Mouse (Mus musculus) frontal cortex, postnatal 25 days (tissue): Measurements from ENCODE around the gene Il16.
"Not testable (repeated sequence)": the region's sequence is repeated elsewhere in the genome, so short reads cannot be mapped to it uniquely, and the experiment has no call there.

Experiments used
- DNase-seq, 2 experiments: peaks; one replicate each; pipeline ENCODE4 v3.0.0; 2022; ENCODE audit warnings: low spot score in 2 of 2

Il16 gene

DNA sequence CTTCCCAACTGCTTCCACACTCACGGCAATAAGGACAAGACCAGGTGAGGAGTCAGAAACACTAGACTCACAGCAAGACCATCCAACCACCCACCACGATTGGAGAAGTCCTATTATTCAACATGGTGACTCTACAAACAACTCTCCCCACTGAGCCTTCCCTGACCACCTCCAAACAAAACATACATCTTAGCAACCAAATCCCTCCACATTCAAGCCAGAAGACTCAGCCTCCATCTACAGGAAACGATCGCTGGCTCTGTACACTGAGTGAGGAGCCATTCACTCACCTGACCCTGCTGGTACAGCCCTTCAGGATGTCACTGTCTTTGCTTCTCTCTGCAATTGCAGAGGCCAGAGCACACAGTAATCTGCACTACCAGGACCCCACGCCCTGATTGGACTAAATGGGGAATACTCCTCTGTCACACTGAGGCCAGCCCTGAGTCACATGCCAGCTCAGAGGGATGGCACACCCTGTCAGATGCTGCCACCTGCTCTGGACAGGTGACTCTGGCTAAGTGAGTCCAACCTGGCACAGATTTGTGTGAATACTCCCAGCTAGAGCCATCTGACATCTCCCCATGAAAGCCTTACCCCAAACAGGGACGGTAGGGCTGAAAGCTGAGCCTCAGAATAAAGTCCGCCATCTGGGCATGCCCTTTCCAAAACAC lies 10.3 kb downstream of the Il16 start:
- DNase-seq, result no peak

DNA sequence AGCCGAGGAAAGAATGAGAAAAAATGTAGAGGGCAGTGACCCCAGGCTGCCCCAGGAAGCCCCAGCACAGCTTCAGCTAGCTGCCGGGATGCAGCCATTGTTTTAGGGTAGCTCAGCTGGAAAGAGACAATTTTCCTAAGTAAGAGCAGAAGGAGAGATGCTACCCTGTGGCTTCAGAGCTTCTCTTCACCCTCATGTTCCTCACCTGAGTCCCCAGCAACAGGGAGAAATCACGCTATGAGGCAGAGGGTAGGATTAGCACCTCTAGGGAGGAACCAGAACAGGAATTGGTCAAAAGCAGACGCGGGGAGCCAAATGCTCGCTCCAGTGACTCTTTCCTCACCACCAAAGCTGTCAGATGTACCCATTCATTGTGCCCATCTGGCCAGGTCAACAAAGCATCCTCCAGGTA lies 10.8 kb downstream of the Il16 start:
- no peak for DNase-seq

DNA sequence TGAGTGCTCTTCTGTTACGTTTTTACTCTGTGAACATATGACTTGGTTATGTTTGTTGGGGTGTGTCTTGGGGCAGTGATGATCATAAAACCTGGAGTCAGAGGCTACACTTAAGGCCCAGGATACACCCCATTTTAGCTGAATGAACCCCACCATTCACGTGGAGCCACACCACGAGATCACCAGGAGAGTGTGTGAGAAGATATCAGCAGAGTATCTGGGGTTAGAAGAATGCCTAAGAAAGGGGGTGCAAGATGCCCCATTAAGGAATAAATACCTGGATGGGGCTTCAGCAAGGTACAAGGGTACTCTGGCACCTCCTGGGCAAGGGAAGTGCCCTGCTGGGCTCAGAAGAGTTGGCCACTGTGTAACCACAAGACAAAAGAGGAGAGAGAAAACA lies 11.3 kb downstream of the Il16 start:
- DNase-seq, result no peak

DNA sequence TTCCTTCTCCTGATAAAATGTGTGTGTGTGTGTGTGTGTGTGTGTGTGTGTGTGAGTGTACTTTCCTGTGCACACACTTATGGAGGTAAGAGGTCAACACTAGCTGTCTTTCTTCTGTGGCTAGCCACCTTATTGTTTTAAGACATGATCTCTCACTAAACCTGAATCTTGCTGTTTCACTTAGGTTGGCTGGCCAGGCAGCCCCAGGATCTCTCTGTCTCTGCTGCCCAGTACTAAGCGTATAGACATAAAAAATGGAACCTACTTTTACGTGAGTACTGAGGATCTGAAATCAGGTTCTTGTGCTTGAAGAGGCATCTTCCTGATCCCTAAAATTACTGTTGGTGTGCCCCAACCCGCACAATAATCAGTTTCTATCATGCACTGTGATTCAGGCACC lies 12.7 kb downstream of the Il16 start:
- no peak for DNase-seq

DNA sequence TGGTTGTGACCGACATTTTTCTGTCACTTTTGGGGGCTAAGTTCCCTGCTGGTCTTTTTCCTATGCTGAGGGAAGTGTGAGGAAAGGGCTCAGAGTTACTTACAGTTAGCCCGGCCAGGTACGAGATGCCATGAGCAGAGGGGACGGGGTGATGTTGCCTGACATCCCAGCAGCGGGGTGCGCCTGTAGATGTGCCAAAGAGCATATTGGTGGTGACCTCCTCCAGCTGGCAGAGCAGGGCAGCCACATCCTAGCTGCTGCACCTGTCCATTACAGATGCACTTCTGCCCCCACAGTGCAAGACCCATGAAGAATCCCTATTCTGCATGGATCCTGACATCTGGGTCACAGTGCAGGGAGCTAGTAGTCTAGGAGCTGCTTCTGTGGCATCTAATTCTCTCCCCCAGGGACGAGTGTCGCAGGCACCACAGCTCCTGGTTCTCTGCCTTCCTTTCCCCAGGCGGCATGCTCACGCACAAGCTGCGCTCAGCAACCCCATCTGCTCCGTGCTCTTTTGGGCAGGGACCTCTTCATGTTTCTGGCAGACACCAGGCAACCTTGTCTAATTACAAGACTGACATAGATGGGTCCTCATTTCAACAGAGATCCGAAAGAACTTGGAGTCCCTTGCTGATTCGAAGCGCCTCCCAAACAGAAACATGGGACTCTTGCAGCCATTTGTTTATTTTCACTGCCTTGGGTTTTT lies 13.4 kb downstream of the Il16 start:
- no peak for DNase-seq

DNA sequence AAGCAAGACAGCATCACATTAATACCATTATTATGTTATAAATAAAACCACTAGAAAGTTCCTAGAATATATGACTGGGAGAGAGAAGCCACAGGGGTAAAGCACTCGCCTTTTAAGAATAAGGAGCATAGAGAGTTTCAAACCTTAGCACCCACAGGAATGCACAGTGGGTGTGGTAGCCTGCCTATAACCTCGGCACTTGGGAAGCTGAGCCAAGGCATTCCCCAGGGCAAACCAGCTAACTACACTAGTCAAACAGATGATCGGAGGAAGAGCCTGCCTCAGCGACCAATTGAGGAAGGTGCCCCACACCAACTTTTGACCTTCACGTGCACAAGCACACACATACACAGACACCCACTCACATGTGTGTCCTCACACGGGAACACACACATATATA lies 14.2 kb downstream of the Il16 start:
- DNase-seq, result no peak

DNA sequence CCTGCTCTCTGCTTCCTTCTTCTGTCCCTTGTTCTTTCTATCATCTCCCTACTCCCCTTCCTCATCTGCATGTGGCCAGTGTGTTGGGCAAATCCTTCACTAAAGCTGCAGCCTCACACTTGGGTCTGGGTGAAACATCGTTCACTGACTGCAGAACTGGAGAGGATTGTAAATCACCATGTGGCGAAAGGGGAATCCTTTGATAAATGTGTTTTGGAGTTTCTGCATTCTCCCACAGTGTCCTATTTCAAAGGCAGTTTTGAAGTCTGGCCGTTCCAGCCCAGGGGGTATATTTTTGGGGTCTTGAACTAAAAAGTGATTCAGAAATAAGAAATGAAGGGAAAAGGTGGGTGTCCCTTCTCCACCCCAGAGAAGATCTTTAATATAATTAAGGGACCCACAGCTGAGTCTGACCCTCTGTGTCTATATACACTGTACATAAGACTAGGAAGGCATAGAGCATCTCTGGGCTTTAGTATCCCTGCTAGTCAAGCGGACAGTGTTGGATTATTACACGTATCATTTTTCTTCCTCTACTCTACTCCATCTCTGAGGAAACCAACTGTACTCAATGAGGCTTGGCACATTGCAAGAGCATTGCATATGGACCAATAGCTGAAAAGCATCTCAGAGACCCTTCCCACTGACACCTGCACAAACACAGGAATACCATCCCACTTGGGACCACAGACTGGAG lies 18.4 kb downstream of the Il16 start:
- no peak for DNase-seq

DNA sequence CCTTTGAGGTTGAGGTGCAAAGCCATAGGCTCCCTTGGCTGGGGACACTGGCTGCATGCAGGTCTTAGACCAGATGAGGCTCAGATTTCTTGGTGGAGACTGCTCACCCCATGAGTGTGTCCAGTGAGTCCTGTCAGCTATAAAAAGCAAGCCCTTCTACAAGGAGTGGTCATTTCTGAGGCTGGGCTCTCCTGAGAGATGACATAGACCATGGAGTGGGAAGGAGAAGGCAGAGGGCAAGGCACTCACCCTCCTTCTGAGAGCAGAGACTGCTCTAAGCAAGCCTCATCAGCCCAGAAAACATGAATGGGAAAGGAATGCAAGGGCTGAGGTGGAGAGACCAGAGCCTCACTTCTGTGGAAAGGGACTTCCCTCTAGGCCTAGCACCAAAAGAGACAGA lies 19.7 kb downstream of the Il16 start:
- DNase-seq, result no peak

DNA sequence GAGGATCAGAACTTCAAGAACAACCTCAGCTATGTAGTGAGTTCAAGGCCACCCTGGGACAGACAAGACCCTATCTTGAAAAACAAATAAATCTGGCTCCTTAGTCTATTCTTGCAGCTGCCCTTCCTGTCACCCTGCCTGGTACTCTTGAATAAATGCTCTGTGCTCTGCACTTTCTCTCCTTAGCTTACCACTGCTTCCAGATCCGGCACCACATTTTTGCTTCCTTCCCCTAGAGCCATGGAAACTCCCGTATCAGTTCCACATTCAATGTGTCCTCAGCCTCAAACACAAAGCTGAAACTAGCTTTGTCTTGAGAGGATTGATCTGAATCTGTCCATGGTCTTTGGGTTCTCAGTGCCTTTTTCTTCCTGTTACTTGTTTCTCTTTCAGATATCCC lies 21.0 kb downstream of the Il16 start:
- DNase-seq, result no peak

DNA sequence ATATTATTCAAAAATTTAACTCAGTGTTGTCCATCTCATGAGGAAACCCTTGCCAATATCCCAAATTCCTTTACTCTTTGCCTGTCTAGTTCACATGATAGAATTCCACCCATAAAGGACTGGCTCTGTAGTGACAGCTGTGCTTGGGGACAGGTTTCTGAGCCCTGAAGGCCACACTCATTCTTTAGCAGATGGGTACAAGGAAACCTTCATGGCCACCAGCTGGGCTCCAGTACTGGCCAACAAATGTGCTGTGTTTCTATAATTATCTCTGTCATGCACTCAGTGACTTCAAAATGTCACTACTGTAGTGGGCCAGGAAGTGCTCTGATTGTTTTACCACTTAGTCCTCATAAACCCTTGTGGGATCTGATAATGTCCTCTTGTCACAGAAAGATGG lies 21.6 kb downstream of the Il16 start:
- DNase-seq, result no peak

DNA sequence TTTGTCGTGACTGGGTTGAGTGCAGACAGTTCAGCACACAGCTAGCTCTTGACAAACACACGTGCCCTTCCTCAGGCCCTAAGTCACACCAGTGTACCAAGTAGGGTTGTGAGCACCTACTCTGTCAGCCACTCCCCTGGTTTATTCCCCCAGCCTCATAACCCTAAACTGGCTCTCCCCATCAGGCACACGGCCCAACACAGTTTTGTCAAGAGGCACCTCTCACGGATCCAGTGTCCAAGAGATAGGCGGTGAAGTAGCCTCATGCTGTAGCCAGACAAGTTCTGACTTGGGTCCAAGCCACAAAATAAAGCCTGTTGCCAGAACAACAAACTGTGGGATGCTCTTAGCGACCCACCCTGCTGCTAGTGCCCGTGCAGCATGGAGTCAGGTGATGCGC lies 22.3 kb downstream of the Il16 start:
- no peak for DNase-seq

DNA sequence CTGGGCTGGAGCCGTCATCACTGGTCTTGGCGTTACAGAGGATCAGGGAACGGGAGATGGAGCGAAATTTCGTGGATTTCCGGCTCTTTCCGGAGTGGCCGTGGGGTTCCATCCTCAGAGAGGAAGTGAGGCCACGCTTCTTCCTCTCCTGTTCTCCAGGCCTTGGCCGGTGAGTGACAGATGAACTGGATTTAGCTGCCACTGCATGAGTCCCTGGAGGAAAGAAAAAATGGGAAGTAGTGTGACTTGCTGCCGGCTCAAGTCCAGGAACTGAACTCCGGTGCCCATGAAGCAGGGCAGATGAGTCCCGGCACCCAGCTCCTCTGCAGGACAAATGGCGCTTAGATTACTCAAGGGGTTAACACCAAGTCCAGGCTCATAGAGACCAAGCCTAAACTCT lies 23.0 kb downstream of the Il16 start:
- no peak for DNase-seq

DNA sequence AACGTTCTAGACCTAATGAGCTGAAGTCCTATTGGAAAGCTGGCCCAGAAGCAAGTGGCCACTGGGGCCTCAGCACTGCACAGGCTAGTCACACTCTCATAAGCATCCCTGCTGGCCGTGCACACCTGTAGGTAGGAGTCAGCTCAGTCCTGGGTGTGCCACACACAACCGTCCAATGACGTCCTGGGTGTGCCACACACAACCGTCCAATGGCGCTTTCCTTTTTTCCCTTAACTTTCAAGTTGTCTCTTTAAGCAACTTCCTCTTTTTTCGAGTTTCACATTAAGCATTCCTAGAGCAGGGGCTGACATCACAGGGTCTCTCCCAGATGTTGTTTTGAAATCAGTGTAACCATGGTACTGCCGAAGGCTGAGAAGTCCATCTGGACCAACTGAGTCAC lies 25.3 kb downstream of the Il16 start:
- DNase-seq, result no peak

DNA sequence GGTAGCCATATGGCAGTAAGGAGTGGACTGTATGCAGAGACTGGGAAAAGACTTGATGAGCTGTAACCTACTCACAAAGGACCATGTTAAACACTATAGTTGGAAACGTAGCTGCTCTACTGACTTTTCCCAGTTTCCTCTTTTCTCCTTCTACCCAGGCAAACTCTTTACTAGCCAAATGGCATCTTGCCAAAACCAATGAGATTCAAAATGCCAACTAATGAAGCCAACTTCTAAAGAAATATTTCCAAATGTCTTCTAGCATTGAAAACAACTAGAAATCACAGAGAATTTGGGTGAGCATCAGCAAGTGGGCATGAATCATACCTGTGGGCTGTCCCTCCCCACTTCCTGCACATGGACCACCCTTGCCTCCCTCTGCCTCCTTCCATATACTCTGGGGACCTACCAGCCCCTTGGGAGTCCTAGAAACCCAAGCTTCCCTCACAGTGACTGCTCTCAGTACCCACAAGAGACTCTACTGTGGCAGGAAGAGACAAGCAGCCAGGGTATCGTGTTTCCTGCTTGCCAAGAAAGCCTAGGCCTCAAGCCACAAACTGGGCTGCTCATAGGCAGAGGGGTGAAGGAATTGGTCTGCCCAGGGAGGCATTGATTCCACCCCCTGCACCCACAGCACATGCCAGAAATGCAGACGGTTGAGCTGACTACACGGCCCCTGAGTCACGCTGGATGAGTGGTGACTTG lies 28.4 kb downstream of the Il16 start:
- no peak for DNase-seq

DNA sequence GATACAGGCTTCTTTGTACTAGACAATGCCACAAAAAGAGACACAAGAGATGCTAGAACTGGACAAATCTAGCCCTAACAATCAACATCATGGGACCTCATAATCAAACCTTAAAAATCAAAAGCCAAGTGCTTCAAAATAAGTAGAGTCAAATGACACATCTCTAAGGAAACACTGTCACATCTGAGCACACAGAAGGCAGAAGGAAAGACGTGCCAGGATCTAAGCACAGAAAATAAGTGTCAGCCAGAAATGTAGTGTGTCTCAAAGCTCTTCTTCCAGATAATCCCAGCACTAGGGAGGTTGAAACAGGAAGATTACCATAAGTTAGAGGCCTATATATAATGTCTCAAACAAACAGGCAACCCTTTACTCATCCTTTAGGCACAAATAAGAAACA lies 31.9 kb downstream of the Il16 start:
- no peak for DNase-seq

DNA sequence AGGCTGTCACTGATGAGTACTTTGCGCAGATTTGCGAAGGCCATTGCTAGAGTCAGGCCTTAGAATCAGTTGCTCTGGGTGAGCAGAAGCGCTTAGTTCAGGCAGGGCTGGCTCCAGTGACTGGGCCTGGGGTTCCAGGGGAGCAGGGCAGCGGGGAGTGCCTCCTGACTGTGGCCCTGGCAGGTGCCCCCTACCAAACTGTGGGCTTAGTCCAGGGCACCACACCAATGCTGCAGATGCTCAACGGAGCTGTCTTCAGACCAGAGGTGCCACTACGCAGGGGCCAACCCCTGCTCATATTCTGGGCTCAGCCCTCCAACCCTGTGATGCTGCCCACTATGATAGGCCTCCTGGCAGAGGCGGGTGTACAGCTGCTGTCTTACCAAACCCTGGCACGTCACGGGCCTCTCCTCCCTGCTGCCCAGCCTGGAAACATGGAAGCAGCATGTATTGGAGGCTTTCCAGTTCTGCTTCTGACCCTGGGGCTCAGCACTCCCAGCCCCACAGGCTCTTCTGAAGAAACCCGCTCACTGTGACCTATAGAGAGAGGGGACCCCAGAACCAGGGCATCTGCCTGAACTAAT lies 33.8 kb downstream of the Il16 start:
- not testable (repeated sequence) for DNase-seq

DNA sequence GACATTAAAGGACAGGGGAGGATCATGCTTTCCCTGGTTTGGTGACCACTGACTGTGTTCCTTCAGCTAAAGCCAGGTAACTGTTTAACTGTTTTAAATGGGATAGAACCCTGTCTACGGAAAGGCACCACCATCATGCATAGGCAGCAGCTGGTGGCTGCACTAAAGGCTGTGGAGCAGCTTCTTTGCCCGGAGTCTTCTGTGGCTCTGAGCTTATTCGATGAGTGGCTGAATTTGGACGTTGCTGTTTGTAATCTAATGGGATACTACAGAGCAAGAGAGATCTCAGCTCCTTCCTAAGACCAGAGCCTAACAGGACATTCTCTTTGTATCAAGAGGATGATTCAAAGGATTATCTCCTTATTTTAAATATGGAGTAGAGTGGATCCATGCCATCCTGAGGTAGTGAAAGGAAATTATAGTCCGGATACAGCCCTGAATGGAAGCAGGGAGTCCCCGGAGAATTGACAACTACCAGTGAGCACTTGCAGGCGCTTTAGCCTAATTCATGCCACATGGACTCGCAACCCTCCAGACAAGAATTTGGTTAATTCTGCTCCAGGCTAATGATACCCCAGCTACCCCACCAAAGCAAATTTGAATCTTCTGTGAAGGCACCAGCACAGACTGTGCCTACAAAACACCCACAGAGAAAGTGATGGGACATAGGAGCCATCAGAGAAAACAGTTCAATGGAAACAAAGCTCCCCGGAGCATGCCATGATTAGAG lies 42.3 kb downstream of the Il16 start:
- no peak for DNase-seq

DNA sequence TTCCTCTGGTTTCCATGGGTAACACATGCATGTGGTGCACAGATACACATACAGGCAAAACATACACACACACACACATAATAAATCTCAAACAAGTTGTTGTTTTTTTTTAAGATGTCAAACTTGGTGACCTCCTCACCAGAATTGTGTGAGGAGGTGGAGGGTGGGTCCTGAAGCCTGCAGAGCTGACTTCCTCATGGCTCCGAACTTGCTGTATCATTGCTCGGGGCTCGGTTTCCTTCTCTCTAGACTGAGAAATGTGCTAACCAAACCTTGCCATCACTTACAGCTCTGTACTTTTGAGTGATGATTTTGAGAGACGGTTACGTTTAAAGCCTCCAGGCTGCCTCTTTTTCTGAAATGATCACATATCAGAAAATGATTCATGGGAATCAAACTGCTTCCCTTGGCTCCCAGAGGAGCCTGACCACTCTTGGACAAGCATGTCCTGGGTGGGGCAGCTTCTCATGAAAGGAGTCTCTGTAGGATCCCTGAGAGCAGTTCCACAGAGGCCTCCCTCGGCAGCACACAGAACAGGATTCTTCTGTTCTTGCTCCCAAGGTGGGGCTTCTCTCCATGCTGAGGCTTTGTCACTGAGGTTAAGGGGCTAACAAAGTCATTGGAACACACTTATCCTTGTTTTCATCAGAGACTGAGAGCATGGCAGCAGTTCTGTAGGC lies 46.3 kb downstream of the Il16 start:
- no peak for DNase-seq

DNA sequence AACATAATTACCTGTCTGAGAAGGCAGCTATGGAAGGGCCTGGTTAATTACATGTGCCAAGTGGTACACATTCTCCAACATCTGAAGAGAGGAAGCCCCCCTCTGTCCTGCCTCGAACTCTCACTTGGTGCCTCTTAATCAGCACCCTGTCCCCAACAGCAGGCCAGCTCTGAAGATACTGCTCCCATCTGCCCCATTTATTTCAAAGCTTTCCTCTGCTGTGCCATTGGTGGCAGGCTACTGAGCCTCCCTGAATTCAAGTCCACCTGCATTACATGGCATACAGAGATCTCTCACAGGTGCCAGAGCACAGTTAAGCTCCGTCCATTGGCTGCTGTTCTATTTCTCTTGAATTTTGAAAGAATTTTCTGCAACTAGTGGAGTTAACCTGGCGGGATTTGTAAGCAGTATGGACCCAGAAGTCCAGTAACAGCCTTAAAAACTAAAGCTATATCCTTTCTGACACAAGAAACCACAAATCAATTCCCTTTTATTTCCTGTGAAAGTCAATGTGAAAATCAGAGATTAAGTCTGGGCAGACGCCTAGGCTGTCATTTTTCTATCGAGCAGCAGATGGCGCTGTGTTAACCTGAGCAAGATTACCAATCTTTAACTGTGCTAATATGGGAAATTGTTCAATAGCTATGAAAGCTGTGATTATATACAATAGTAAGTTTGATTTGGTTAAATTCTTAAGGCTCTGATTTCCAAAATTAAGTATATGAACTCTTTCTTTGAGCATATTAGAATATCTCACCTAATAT lies 49.9 kb downstream of the Il16 start:
- no peak for DNase-seq

DNA sequence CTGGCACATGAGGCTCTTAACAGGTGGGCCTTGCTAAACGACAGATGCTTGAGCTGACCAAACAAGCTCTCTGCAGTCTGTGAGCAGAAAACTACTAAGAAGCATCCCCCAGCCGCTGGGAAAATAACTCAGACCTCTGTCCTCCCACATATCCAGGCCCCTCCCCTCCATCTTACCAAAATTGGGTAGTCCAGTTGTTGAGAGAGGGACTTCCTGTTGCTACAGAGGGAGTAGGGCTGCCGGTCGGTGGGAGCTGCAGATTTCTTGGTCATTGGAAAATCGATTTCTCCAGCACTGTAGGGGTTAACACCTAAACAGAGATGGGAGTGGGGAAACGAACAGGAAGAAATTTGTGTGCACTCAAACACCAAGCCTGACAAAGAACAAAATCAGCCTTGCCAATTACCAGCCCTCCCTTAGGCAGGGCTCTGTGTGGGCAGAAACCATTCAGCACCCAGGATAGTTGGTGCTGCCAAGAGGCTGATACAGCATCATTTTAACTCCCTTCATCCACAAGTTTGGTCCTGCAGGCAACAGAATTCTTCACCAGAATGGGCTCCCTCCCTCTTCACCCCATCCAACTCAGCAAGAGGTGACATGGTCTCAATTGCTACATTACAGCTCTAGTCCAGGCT lies 62.8 kb downstream of the Il16 start:
- no peak for DNase-seq
